Mouse (Mus musculus) stomach, embryonic 15.5 days (tissue): ENCODE results near the gene Ins2. TPM values are rescaled to one million over a fixed set of nuclear protein-coding genes. Genes with fewer than 3 reads are reported as not detected.

Experiments used
- ATAC-seq: fragments of 200-750 bp; cut with Nextera tagmentation; 2 replicates; pipeline ENCODE4 v1.8.0; 2017; ENCODE audit warnings: low read depth, moderate number of reproducible peaks, moderate TSS enrichment; ENCODE audit not compliant: insufficient read depth, low FRiP score
- H3K27ac ChIP-seq: fragments of 300-500 bp; sonication (generic); 2 replicates; pipeline ENCODE4 v1.5.1; 2015; ENCODE audit warnings: mild to moderate bottlenecking, inconsistent platforms
- H3K27me3 ChIP-seq: fragments of 300-500 bp; sonication (generic); replicated peaks from 2 replicates; pipeline ENCODE4 v1.6.1; 2015; ENCODE audit warnings: inconsistent platforms
- H3K36me3 ChIP-seq: fragments of 300-500 bp; sonication (generic); 2 replicates; pipeline ENCODE4 v1.6.1; 2015; ENCODE audit warnings: inconsistent platforms
- H3K4me1 ChIP-seq: fragments of 300-500 bp; sonication (generic); 2 replicates; pipeline ENCODE4 v1.6.1; 2015; ENCODE audit warnings: inconsistent platforms
- H3K4me2 ChIP-seq: fragments of 300-500 bp; sonication (generic); 2 replicates; pipeline ENCODE4 v1.6.1; 2015; ENCODE audit warnings: mild to moderate bottlenecking, inconsistent platforms
- H3K4me3 ChIP-seq: fragments of 300-500 bp; sonication (generic); replicated peaks from 2 replicates; pipeline ENCODE4 v1.5.1; 2015; ENCODE audit warnings: inconsistent platforms
- H3K9ac ChIP-seq: fragments of 300-500 bp; sonication (generic); 2 replicates; pipeline ENCODE4 v1.6.1; 2015; ENCODE audit warnings: inconsistent platforms
- H3K9me3 ChIP-seq: fragments of 300-500 bp; sonication (generic); 2 replicates; pipeline ENCODE4 v1.6.1; 2016; ENCODE audit warnings: inconsistent platforms
- WGBS: fragments of 180-500 bp; shearing (Covaris S2); methylation state at CpG from one replicate; pipeline ENCODE4 v1.1.7; 2015; 5-methylcytosine and 5-hydroxymethylcytosine counted together
- microRNA counts: library from miRNA; unstranded; fragments of <30 nt; microRNA quantifications from one replicate; lab custom pipeline; 2016
- microRNA-seq: library from miRNA; unstranded; fragments of <30 nt; microRNA quantifications from one replicate; pipeline ENCODE4, GENCODE M21; 2016
- polyA plus RNA-seq: library from polyadenylated mRNA; unstranded; fragments of >200 nt; fragmentation: Nextera tagmentation; extraction: Ambion mirVana; gene quantifications from 2 replicates; pipeline ENCODE4 v1.2.1, GENCODE M21; 2015

The Ins2 gene
- polyA plus RNA-seq, 1 experiment from 2014 or later = 528 TPM

GRCm38 (mm10) chr7:142653726-142654125 lies 89.5 kb downstream of the Ins2 start:
- no peak for ATAC-seq
- Histone ChIP-seq H3K9ac (no peak overlapping the region), H3K4me2 (no peak overlapping the region), H3K9me3 (no peaks in the 10 kb centered on the region), H3K27me3 (peaks cover 37% of the 10 kb centered on the region), H3K4me3 (no peak overlapping the region), H3K27ac (no peak overlapping the region), H3K4me1 (peaks cover 11% of the 10 kb centered on the region; the same call in 1 of the 2 replicates), H3K36me3 (peaks cover 5% of the 10 kb centered on the region; the same call in 1 of the 2 replicates)
- WGBS = 24% methylated on average over 18 of the region's 18 CpGs

- H3K4me2 ChIP-seq = no peak overlapping the region
- no peak overlapping the region for H3K4me3 ChIP-seq
- ATAC-seq = no peak
- WGBS = 42% methylated on average over 6 of the region's 6 CpGs
- H3K9me3 ChIP-seq = no peaks in the 10 kb centered on the region
- 0 out of 2 replicates have a peak, but pooled peaks cover 4% of the 10 kb centered on the region for H3K4me1 ChIP-seq
- H3K27ac ChIP-seq = no peak overlapping the region
- no peak overlapping the region for H3K9ac ChIP-seq
- no peaks in the 10 kb centered on the region for H3K36me3 ChIP-seq
- no peaks in the 10 kb centered on the region for H3K27me3 ChIP-seq
Measured at GRCm38 (mm10) chr7:142646676-142647075, 96.5 kb downstream of the Ins2 start.

- H3K36me3 ChIP-seq = no peaks in the 10 kb centered on the region
- no peak for ATAC-seq
- no peak overlapping the region for H3K27ac ChIP-seq
- no peaks in the 10 kb centered on the region for H3K27me3 ChIP-seq
- WGBS = 21% methylated on average over 5 of the region's 5 CpGs
- H3K9me3 ChIP-seq = no peaks in the 10 kb centered on the region
- H3K4me1 ChIP-seq = 0 out of 2 replicates have a peak, but pooled peaks cover 4% of the 10 kb centered on the region
- no peak overlapping the region for H3K9ac ChIP-seq
- no peak overlapping the region for H3K4me2 ChIP-seq
- H3K4me3 ChIP-seq = no peak overlapping the region
Measured at GRCm38 (mm10) chr7:142645045-142645444, 98.1 kb downstream of the Ins2 start.

GRCm38 (mm10) chr7:142636178-142636577 lies 107.0 kb downstream of the Ins2 start:
- Histone ChIP-seq H3K4me2 (no peak overlapping the region), H3K9me3 (no peaks in the 10 kb centered on the region), H3K9ac (no peak overlapping the region), H3K27me3 (no peaks in the 10 kb centered on the region), H3K36me3 (no peaks in the 10 kb centered on the region), H3K4me1 (0 out of 2 replicates have a peak, but pooled peaks cover 3% of the 10 kb centered on the region), H3K27ac (no peak overlapping the region), H3K4me3 (no peak overlapping the region)
- ATAC-seq = no peak

GRCm38 (mm10) chr7:142630691-142631090 lies 112.5 kb downstream of the Ins2 start:
- no peak for ATAC-seq
- Histone ChIP-seq H3K4me1 (no peaks in the 10 kb centered on the region), H3K9ac (no peak overlapping the region), H3K4me3 (no peak overlapping the region), H3K27me3 (no peaks in the 10 kb centered on the region), H3K9me3 (no peaks in the 10 kb centered on the region), H3K27ac (no peak overlapping the region), H3K4me2 (no peak overlapping the region), H3K36me3 (no peaks in the 10 kb centered on the region)
- 79% methylated on average over 10 of the region's 10 CpGs for WGBS

- 82% methylated on average over 6 of the region's 6 CpGs for WGBS
- no peak overlapping the region for H3K4me2 ChIP-seq
- H3K36me3 ChIP-seq = no peaks in the 10 kb centered on the region
- no peak for ATAC-seq
- no peak overlapping the region for H3K4me3 ChIP-seq
- no peaks in the 10 kb centered on the region for H3K27me3 ChIP-seq
- no peak overlapping the region for H3K27ac ChIP-seq
- no peak overlapping the region for H3K9ac ChIP-seq
- H3K9me3 ChIP-seq = no peaks in the 10 kb centered on the region
- no peaks in the 10 kb centered on the region for H3K4me1 ChIP-seq
Measured at GRCm38 (mm10) chr7:142629806-142630205, 113.4 kb downstream of the Ins2 start.

MicroRNAs within 50 kb of the gene (microRNA counts, 519-probe panel; counts per million panel counts)
- microRNA mmu-miR-483 (lab: Ali Mortazavi, UCI) = 2,124 counts per million, percentile 29 among the panel's probes with 10 or more counts

Small RNA genes lying within 50 kb of the gene (microRNA-seq; reads per million reads assigned to microRNA genes)
- 1,704 reads per million, percentile 79 among the genes with 10 or more reads in this experiment for gene Mir483

Other genes with a start within 250 kb of the Ins2 start
- 4.6 and 11.8 TPM in 2 replicates for gene Tnnt3, start 244.5 kb downstream of the Ins2 start, polyA plus RNA-seq
- gene Mrpl23, start 210.7 kb downstream of the Ins2 start, polyA plus RNA-seq = 21.9 and 26.2 TPM in 2 replicates
- 964 and 1,001 TPM in 2 replicates for gene Igf2, start 76.6 kb downstream of the Ins2 start, polyA plus RNA-seq
- gene Gm49394, start 73.4 kb downstream of the Ins2 start, polyA plus RNA-seq = 0.10 and 0.14 TPM in 2 replicates
- 3.4 and 5.7 TPM in 2 replicates for gene Th, start 187.7 kb upstream of the Ins2 start, polyA plus RNA-seq
- gene Ascl2, start 225.9 kb upstream of the Ins2 start, polyA plus RNA-seq = 5.5 and 6.1 TPM in 2 replicates